In the genomic region with DNA sequence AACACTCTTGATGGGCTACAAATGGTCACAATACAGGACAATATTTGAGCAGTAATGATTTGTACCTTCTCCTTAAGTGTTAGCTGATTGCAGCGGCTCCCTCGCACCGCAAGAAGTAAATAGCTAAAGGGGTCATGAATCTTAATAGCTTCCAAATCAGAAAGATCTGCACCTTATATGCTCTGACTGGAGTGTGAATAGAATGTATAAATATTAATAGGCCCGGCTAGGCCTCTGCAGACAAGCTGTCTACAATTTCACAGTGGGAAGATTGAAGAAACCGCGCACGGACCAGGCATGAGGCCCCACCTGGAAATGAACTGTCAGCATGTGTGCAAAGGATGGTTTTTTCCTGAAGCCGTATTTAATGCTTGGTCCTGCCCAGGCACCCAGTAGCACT, we compare ENCODE assay signal across 16 mouse cellular contexts.
"Had no signal": no experiment of that assay in that cellular context is flagged by ENCODE, and none has a peak within 500 bp of the region (broad histone marks: within the 10 kb centered on the region; RNA-seq: fewer than 3 reads in every experiment).

No protein-coding gene starts in this region.

- H3K9me3 ChIP-seq: kidney, embryonic 15.5 days; limb, embryonic 10.5 days; liver, embryonic 15.5 days had no signal

- H3K4me3 ChIP-seq: kidney, embryonic 15.5 days; left cerebral cortex, adult 2 months; limb, embryonic 10.5 days; liver, embryonic 15.5 days; myocyte had no signal

- H3K4me1 ChIP-seq: kidney, embryonic 15.5 days; limb, embryonic 10.5 days; liver, embryonic 15.5 days had no signal

- H3K36me3 ChIP-seq: kidney, embryonic 15.5 days; limb, embryonic 10.5 days; liver, embryonic 15.5 days had no signal

- H3K27me3 ChIP-seq: kidney, embryonic 15.5 days; liver, embryonic 15.5 days had no signal

- DNase-seq: kidney, adult 2 months; kidney, postnatal 14 days; lung, adult 2 months; lung, postnatal 36 days; right cerebral cortex, postnatal 4 days; spleen, adult 18-20 months; thymus, adult 18-20 months; thymus, postnatal 14 days had no signal

- H3K27ac ChIP-seq: kidney, embryonic 15.5 days; left cerebral cortex, adult 2 months; limb, embryonic 10.5 days; liver, embryonic 15.5 days had no signal

- H3K4me2 ChIP-seq: kidney, embryonic 15.5 days; liver, embryonic 11.5 days; liver, embryonic 15.5 days had no signal

- ATAC-seq: intestine, embryonic 16.5 days; lung, postnatal 0 days had no signal

- H3K9ac ChIP-seq: kidney, embryonic 15.5 days; liver, embryonic 15.5 days had no signal
